Mouse (Mus musculus) stomach, embryonic 16.5 days (tissue): ENCODE measurements around the gene Cercam. TPM values are rescaled to one million over a fixed set of nuclear protein-coding genes. Genes with fewer than 3 reads are reported as not detected.
A peak's percentile ranks its signal among the peaks of the same experiment; 100 is the strongest.

Source experiments
- ATAC-seq: fragments of 200-750 bp; cut with Nextera tagmentation; 2 replicates; pipeline ENCODE4 v1.8.0; 2017; ENCODE audit warnings: moderate number of reproducible peaks, moderate TSS enrichment; ENCODE audit not compliant: insufficient read depth, low FRiP score
- H3K27ac ChIP-seq: fragments of 300-500 bp; sonication (generic); 2 replicates; pipeline ENCODE4 v1.5.1; 2014; ENCODE audit warnings: low read length
- H3K27me3 ChIP-seq: fragments of 300-500 bp; sonication (generic); 2 replicates; pipeline ENCODE4 v1.6.1; 2014; ENCODE audit warnings: low read length, control low read depth, mixed read lengths; ENCODE audit not compliant: control insufficient read depth, insufficient read depth
- H3K36me3 ChIP-seq: fragments of 300-500 bp; sonication (generic); 2 replicates; pipeline ENCODE4 v1.6.1; 2014; ENCODE audit warnings: low read length; ENCODE audit not compliant: control insufficient read depth, insufficient read depth
- H3K4me1 ChIP-seq: fragments of 300-500 bp; sonication (generic); 2 replicates; pipeline ENCODE4 v1.6.1; 2014; ENCODE audit warnings: low read length, control low read depth, mixed read lengths; ENCODE audit not compliant: control insufficient read depth, insufficient read depth
- H3K4me2 ChIP-seq: fragments of 300-500 bp; sonication (generic); 2 replicates; pipeline ENCODE4 v1.6.1; 2014; ENCODE audit warnings: low read depth, low read length, mixed read lengths
- H3K4me3 ChIP-seq: fragments of 300-500 bp; sonication (generic); replicated peaks from 2 replicates; pipeline ENCODE4 v1.5.1; 2014; ENCODE audit warnings: mild to moderate bottlenecking, low read length
- H3K9ac ChIP-seq: fragments of 300-500 bp; sonication (generic); 2 replicates; pipeline ENCODE4 v1.6.1; 2014; ENCODE audit warnings: low read length
- H3K9me3 ChIP-seq: fragments of 300-500 bp; sonication (generic); replicated peaks from 2 replicates; pipeline ENCODE4 v1.6.1; 2016; ENCODE audit warnings: low read length, control low read depth; ENCODE audit not compliant: control insufficient read depth
- WGBS: fragments of 180-500 bp; shearing (Covaris S2); extraction: QIAGEN DNeasy Blood & Tissue Kit; methylation state at CpG from one replicate; pipeline ENCODE4 v1.1.7; 2014; 5-methylcytosine and 5-hydroxymethylcytosine counted together
- polyA plus RNA-seq: library from polyadenylated mRNA; unstranded; fragments of >200 nt; fragmentation: Nextera tagmentation; extraction: Ambion mirVana; gene quantifications from 2 replicates; pipeline ENCODE4 v1.2.1, GENCODE M21; 2015

The Cercam gene
- polyA plus RNA-seq = 38.3 and 38.9 TPM in 2 replicates

DNA sequence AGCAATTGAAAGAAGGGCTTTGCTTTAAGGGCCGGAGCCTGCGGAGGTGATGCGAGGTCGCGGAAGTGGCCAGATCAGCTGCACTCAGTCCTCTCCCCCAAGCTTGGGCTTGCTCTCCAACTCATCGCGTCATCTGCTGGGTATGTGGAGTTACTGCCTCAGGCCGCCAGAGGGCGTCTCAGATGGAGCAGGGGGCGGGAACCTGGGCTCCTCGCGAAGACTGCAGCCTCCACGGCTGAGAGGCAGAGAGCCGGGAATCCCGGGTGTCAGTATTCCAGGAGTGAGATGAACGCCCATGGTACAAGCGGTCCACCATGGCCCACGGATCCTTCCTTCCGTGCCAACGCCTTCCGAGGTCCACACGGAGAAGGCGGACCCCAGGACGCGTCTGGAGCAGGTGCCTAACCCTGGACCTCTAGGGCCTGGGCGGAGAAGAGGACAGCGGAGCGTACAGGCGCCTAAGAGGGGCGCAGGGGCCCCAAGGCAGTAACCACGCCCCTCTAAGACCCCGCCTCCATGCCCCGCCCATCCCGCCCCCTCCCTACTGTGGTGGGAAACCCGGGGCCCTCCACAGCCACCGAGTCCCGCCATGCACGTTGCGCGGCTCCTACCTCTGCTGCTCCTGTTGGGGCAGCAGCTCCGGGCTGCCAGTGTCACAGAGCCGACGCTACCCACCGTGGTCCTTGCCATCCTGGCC is at the start of gene Cercam:
TSS of gene Cercam (plus strand) at position 216 of the 697 bp plus-strand sequence.
- peak within 1 kb of the TSS; percentile 94 for H3K4me2 ChIP-seq
- H3K4me3 ChIP-seq = peak within 1 kb of the TSS; percentile 69
- H3K36me3 ChIP-seq = no peaks in the 10 kb centered on the region
- H3K27ac ChIP-seq = peak within 1 kb of the TSS; percentile 82
- H3K9me3 ChIP-seq = no peaks in the 10 kb centered on the region
- H3K27me3 ChIP-seq = no peaks in the 10 kb centered on the region
- H3K4me1 ChIP-seq = peaks cover 6% of the 10 kb centered on the region; the same call in 1 of the 2 replicates
- ATAC-seq = peak; percentile 92
- peak within 1 kb of the TSS; percentile 82 for H3K9ac ChIP-seq
- under 1% methylated on average over 39 of the region's 44 CpGs for WGBS

GRCm38 (mm10) chr2:29819363-29819762 is 49.6 kb upstream of the Cercam start:
- Histone ChIP-seq H3K9me3 (no peaks in the 10 kb centered on the region), H3K4me2 (peak overlapping the region; percentile 82; the same call in 1 of the 2 replicates), H3K36me3 (no peaks in the 10 kb centered on the region), H3K27me3 (no peaks in the 10 kb centered on the region), H3K4me3 (no peak overlapping the region), H3K4me1 (peaks cover 14% of the 10 kb centered on the region; the same call in 1 of the 2 replicates), H3K27ac (peak overlapping the region; percentile 95), H3K9ac (no peak overlapping the region; the same call in 1 of the 2 replicates)
- WGBS = 18% methylated on average over 2 of the region's 2 CpGs
- no peak for ATAC-seq

DNA sequence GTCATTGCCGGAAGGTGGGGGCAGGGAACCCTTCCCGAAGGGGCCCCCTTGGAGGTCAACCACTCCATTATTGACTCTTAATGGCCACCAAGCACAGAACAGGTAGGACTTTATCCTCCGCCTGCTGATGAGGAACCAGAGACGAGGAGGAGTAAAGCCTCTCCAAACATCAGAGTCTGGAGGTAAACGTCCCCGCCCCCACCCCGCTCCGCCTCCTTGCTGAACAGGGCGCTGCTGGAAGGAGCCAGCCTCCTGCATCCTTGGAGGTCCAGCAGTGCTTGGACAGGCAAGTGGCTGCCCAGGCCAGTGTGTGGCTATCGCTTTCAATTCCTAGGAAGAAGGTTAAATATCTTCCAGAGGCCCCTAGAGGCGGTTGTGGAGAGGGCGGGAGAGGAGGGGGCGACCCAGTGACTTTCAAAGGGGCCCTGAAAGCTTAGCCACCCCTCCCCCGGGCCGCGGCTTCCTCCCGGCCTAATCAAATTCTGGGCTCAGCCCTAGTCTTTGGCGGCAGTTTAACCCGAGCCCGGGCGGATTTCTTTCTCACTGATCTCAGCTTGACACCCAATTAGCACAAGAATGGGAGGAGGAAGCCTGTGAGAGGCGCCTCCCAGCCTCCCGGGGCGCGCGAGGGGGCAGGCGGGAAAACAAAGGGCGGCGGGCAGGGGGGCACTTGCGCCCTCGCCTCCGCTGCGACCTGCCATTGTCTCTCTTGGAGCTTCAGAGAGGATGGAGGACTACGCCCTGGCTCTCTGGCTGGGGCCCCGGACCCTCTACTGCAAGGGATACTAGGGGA is 48.7 kb upstream of the Cercam start, which contains the start of gene Urm1:
TSS of gene Urm1 (plus strand) at position 51 of the 793 bp plus-strand sequence.
- H3K4me1 ChIP-seq = peaks cover 14% of the 10 kb centered on the region; the same call in 1 of the 2 replicates
- WGBS = under 1% methylated on average over 35 of the region's 35 CpGs
- H3K36me3 ChIP-seq = no peaks in the 10 kb centered on the region
- H3K4me3 ChIP-seq = peak within 1 kb of the TSS; percentile 52
- peak within 1 kb of the TSS; percentile 78 for H3K9ac ChIP-seq
- peak; percentile 82 for ATAC-seq
- H3K27me3 ChIP-seq = no peaks in the 10 kb centered on the region
- H3K27ac ChIP-seq = peak within 1 kb of the TSS; percentile 95
- peak within 1 kb of the TSS; percentile 82 for H3K4me2 ChIP-seq
- no peaks in the 10 kb centered on the region for H3K9me3 ChIP-seq

DNA sequence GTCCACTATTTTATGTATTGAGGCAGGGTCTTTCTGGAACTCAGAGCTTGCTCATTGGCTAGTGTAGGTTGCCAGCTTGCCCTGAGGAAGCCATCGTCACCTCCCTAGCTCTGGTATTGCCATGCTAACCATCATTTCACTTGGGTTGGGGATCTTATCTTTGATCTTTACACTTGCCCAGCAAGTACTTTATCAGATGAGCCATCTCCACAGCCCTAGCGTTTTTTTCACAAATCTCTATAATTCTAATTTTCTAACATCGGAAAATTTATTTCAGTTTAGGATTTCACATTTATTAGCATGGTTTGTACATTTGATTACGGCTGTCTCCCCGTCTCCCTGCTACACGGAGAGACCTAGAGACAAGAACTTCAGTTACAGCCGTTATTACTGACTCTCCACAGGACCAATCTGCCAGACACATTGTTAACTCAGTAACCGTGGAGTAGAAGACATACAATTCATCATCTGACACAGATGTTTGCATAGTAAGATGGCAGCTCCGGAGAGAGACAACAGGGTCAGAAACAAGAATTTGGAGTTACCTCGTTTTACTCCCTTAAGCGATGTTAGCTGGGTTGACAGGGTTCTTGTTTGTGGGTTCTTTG is 42.5 kb upstream of the Cercam start:
- 8% methylated on average over 11 of the region's 11 CpGs for WGBS

GRCm38 (mm10) chr2:29826926-29827708 is 41.8 kb upstream of the Cercam start:
- ATAC-seq = peak; percentile 98
- Histone ChIP-seq H3K9ac (peak overlapping the region; percentile 86), H3K4me1 (peaks cover 12% of the 10 kb centered on the region), H3K27ac (peak overlapping the region; percentile 97), H3K4me2 (peak overlapping the region; percentile 89), H3K27me3 (no peaks in the 10 kb centered on the region), H3K36me3 (no peaks in the 10 kb centered on the region), H3K9me3 (no peaks in the 10 kb centered on the region), H3K4me3 (peak overlapping the region; percentile 98)
- WGBS = under 1% methylated on average over 48 of the region's 48 CpGs

More for the DNA sequence above, 42.5 kb upstream of the Cercam start:
- H3K4me3 ChIP-seq = peak overlapping the region; percentile 98
- H3K4me2 ChIP-seq = peak overlapping the region; percentile 66
- H3K4me1 ChIP-seq = peaks cover 12% of the 10 kb centered on the region
- peak overlapping the region; percentile 82 for H3K9ac ChIP-seq
- H3K9me3 ChIP-seq = no peaks in the 10 kb centered on the region
- peak overlapping the region; percentile 97 for H3K27ac ChIP-seq
- ATAC-seq = no peak
- no peaks in the 10 kb centered on the region for H3K27me3 ChIP-seq
- H3K36me3 ChIP-seq = no peaks in the 10 kb centered on the region

- ATAC-seq = no peak
- no peaks in the 10 kb centered on the region for H3K9me3 ChIP-seq
- H3K4me2 ChIP-seq = peak overlapping the region; percentile 89
- peak overlapping the region; percentile 86 for H3K9ac ChIP-seq
- peaks cover 12% of the 10 kb centered on the region for H3K4me1 ChIP-seq
- no peaks in the 10 kb centered on the region for H3K27me3 ChIP-seq
- H3K27ac ChIP-seq = peak overlapping the region; percentile 24; the same call in 1 of the 2 replicates
- 3% methylated on average over 12 of the region's 12 CpGs for WGBS
- no peaks in the 10 kb centered on the region for H3K36me3 ChIP-seq
- peak overlapping the region; percentile 98 for H3K4me3 ChIP-seq
Measured at GRCm38 (mm10) chr2:29827709-29828024, 41.3 kb upstream of the Cercam start.

GRCm38 (mm10) chr2:29831106-29831505 is 37.9 kb upstream of the Cercam start:
- no peaks in the 10 kb centered on the region for H3K36me3 ChIP-seq

GRCm38 (mm10) chr2:29833796-29834195 is 35.2 kb upstream of the Cercam start:
- no peak for ATAC-seq
- Histone ChIP-seq H3K4me2 (no peak overlapping the region), H3K4me3 (no peak overlapping the region), H3K9ac (no peak overlapping the region), H3K27me3 (no peaks in the 10 kb centered on the region), H3K27ac (no peak overlapping the region), H3K4me1 (no peaks in the 10 kb centered on the region), H3K36me3 (no peaks in the 10 kb centered on the region), H3K9me3 (no peaks in the 10 kb centered on the region)
- WGBS = 92% methylated on average over 5 of the region's 5 CpGs

More at GRCm38 (mm10) chr2:29831106-29831505, 37.9 kb upstream of the Cercam start:
- no peaks in the 10 kb centered on the region for H3K9me3 ChIP-seq
- WGBS = 84% methylated on average over 4 of the region's 4 CpGs
- H3K4me3 ChIP-seq = no peak overlapping the region
- H3K4me1 ChIP-seq = peaks cover 11% of the 10 kb centered on the region
- H3K4me2 ChIP-seq = no peak overlapping the region
- H3K9ac ChIP-seq = no peak overlapping the region
- no peak overlapping the region for H3K27ac ChIP-seq
- no peaks in the 10 kb centered on the region for H3K27me3 ChIP-seq
- no peak for ATAC-seq
